Mouse (Mus musculus): ENCODE results near the gene Vcl.

Vcl gene

GRCm38 (mm10) chr14:21053586-21053985, 124.4 kb downstream of the Vcl start:
- in situ Hi-C loops (cut with MboI, MseI) = no loop called here

GRCm38 (mm10) chr14:21058972-21059371, 129.8 kb downstream of the Vcl start:
- in situ Hi-C loops (cut with MboI, MseI) = no loop called here

GRCm38 (mm10) chr14:21062766-21063513, 133.7 kb downstream of the Vcl start:
- in situ Hi-C loops (cut with MboI, MseI) = no loop called here

- in situ Hi-C loops (cut with MboI, MseI) = no loop called here
These were observed 135.1 kb downstream of the Vcl start for GRCm38 (mm10) chr14:21064321-21064720.

- in situ Hi-C loops (cut with MboI, MseI) = no loop called here
These were observed 136.4 kb downstream of the Vcl start for GRCm38 (mm10) chr14:21065490-21066162.

GRCm38 (mm10) chr14:21069594-21069993, 140.4 kb downstream of the Vcl start:
- in situ Hi-C loops (cut with MboI, MseI) = no loop called here

- in situ Hi-C loops (cut with MboI, MseI) = loop anchor here (5.0 to 10.0 kb wide), 2 partner anchors 38 to 909 kb away; no protein-coding TSS in a partner anchor
These were observed 144.8 kb downstream of the Vcl start for GRCm38 (mm10) chr14:21073981-21074380.

GRCm38 (mm10) chr14:21074398-21075320, 145.5 kb downstream of the Vcl start:
- in situ Hi-C loops (cut with MboI, MseI) = loop anchor here (5.0 to 10.0 kb wide), 2 partner anchors 38 to 910 kb away; no protein-coding TSS in a partner anchor

GRCm38 (mm10) chr14:21075751-21076500, 146.7 kb downstream of the Vcl start:
- in situ Hi-C loops (cut with MboI, MseI) = loop anchor here in 1 of 2 experiments (5.0 to 10.0 kb wide), 2 partner anchors 36 to 911 kb away; no protein-coding TSS in a partner anchor

GRCm38 (mm10) chr14:21076501-21077194, 147.4 kb downstream of the Vcl start:
- in situ Hi-C loops (cut with MboI, MseI) = loop anchor here in 1 of 2 experiments (5.0 to 10.0 kb wide), 2 partner anchors 36 to 912 kb away; no protein-coding TSS in a partner anchor

- in situ Hi-C loops (cut with MboI, MseI) = loop anchor here in 1 of 2 experiments (5.0 to 10.0 kb wide), 2 partner anchors 34 to 913 kb away; no protein-coding TSS in a partner anchor
These were observed 148.7 kb downstream of the Vcl start for GRCm38 (mm10) chr14:21077939-21078338.

GRCm38 (mm10) chr14:21078511-21078910, 149.3 kb downstream of the Vcl start:
- in situ Hi-C loops (cut with MboI, MseI) = loop anchor here in 1 of 2 experiments (5.0 to 10.0 kb wide), 2 partner anchors 34 to 914 kb away; no protein-coding TSS in a partner anchor

GRCm38 (mm10) chr14:21082823-21083222, 153.6 kb downstream of the Vcl start:
- in situ Hi-C loops (cut with MboI, MseI) = loop anchor here in 1 of 2 experiments (10.0 kb wide), 1 partner anchor 828 kb away; no protein-coding TSS in a partner anchor
